23 mouse cellular contexts compared by ENCODE assay signal in the genomic region with DNA sequence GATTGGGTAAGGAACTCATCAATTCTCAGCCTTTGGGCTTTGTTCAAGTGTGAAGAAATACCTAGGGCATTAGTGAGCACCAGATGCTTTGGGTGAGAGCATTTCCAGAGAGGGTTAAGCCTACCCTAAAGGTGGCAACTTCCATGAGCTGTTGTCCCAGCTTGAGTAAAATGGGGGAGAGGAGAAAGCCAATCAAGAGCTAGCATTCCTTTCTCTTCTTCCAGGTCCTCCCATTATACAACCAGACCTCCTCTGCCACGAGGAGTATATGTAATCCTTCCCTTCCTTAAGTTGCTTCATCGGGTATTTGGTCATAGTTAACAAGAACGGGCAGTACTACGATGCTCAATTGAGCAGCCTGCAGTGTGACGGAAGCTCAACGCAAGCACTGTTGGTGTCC. TPM values are rescaled to one million over a fixed set of nuclear protein-coding genes. Genes with fewer than 3 reads are reported as not detected.
DNase-seq lines count a peak whose midpoint lies in the region; ATAC-seq and TF ChIP-seq lines count a peak whose summit lies in the region.
"Had no signal": no experiment of that assay in that cellular context is flagged by ENCODE, and none has a peak within 500 bp of the region (broad histone marks: within the 10 kb centered on the region; RNA-seq: fewer than 3 reads in every experiment).

No protein-coding gene starts in this region.

- H3K4me3 ChIP-seq in limb, embryonic 10.5 days: no peak overlapping the region
- H3K4me3 ChIP-seq in stomach, postnatal 0 days (ENCODE audit: low read depth, low read length): no peak overlapping the region
- H3K4me3 ChIP-seq in midbrain, embryonic 16.5 days (ENCODE audit: low read depth, low read length): no peak overlapping the region

- no peak for ATAC-seq in cerebellum, adult (ENCODE audit: insufficient number of reproducible peaks, low FRiP score, low TSS enrichment)
- ATAC-seq in stomach, postnatal 0 days (ENCODE audit: low FRiP score, low TSS enrichment): no peak
- no peak for ATAC-seq in midbrain, embryonic 16.5 days
- ATAC-seq: activated CD4-positive, CD25-positive, alpha-beta regulatory T cell, adult 4 months; Patski had no signal

- H3K36me3 ChIP-seq in limb, embryonic 10.5 days: 0 out of 2 replicates have a peak, but pooled peaks cover 5% of the 10 kb centered on the region
- H3K36me3 ChIP-seq in stomach, postnatal 0 days (ENCODE audit: control insufficient read depth, insufficient read depth, low read length): no peaks in the 10 kb centered on the region
- H3K36me3 ChIP-seq in midbrain, embryonic 16.5 days (ENCODE audit: control insufficient read depth, insufficient read depth, low read length): no peaks in the 10 kb centered on the region
- H3K36me3 ChIP-seq: G1E had no signal

- peaks cover 6% of the 10 kb centered on the region; the same call in 1 of the 2 replicates for H3K4me1 ChIP-seq in limb, embryonic 10.5 days
- H3K4me1 ChIP-seq in stomach, postnatal 0 days (replicated peaks; ENCODE audit: control insufficient read depth, insufficient read depth): no peaks in the 10 kb centered on the region; the same call in 1 of the 2 replicates
- no peaks in the 10 kb centered on the region; the same call in 1 of the 2 replicates for H3K4me1 ChIP-seq in midbrain, embryonic 16.5 days (ENCODE audit: control insufficient read depth, insufficient read depth, low read length)

- TF ChIP-seq EP300 in stomach, postnatal 0 days (optimal IDR thresholded peaks at IDR 0.05): no peak

- peaks cover 11% of the 10 kb centered on the region; the same call in 1 of the 2 replicates for H3K27me3 ChIP-seq in limb, embryonic 10.5 days (ENCODE audit: low read depth, poor library complexity, severe bottlenecking)
- H3K27me3 ChIP-seq in stomach, postnatal 0 days (ENCODE audit: control insufficient read depth, insufficient read depth, low read length): no peaks in the 10 kb centered on the region
- no peaks in the 10 kb centered on the region; the same call in 1 of the 2 replicates for H3K27me3 ChIP-seq in midbrain, embryonic 16.5 days (ENCODE audit: control insufficient read depth, insufficient read depth, low read depth, low read length)
- H3K27me3 ChIP-seq: CH12.LX had no signal

- H3K9me3 ChIP-seq in limb, embryonic 10.5 days (replicated peaks): no peaks in the 10 kb centered on the region
- no peaks in the 10 kb centered on the region for H3K9me3 ChIP-seq in stomach, postnatal 0 days (ENCODE audit: control insufficient read depth, low read length)
- no peaks in the 10 kb centered on the region for H3K9me3 ChIP-seq in midbrain, embryonic 16.5 days (replicated peaks; ENCODE audit: control insufficient read depth, low read length, poor library complexity, severe bottlenecking)

- H3K4me2 ChIP-seq in stomach, postnatal 0 days (replicated peaks; ENCODE audit: low read depth): no peak overlapping the region
- no peak overlapping the region for H3K4me2 ChIP-seq in midbrain, embryonic 16.5 days (ENCODE audit: low read length)

- WGBS in limb, embryonic 10.5 days: 96% methylated on average over 6 of the region's 6 CpGs
- 91% methylated on average over 6 of the region's 6 CpGs for whole genome bisulfite sequencing in stomach, postnatal 0 days
- WGBS in midbrain, embryonic 16.5 days: 87% methylated on average over 6 of the region's 6 CpGs

- DNase-seq in adipocyte (ENCODE audit: low spot score): peak; percentile 36
- peak; percentile 57 for DNase-seq in fat pad, adult 2 months (ENCODE audit: extremely low read depth, low read depth, low spot score)
- DNase-seq in gonadal fat pad, adult 2 months (ENCODE audit: low read depth): peak; percentile 61
- no peak for DNase-seq in limb, embryonic 10.5 days (ENCODE audit: low spot score)
- no peak for DNase-seq in retina, embryonic 14.5 days (ENCODE audit: low spot score)
- no peak for DNase-seq in stomach, postnatal 0 days (ENCODE audit: low spot score)
- DNase-seq: adrenal gland, adult 2 months; adrenal gland, adult 8-10 months; adrenal gland, postnatal 10 days; adrenal gland, postnatal 14 days; adrenal gland, postnatal 25 days; adrenal gland, postnatal 36 days; B cell, adult 2 months; cerebellum, adult 11 months; cerebellum, adult 11-12 months; cerebellum, adult 18-20 months; cerebellum, adult 2 months had no signal

- 0 out of 2 replicates have a peak overlapping the region, but pooled peaks have one; percentile 19 for H3K27ac ChIP-seq in limb, embryonic 10.5 days
- no peak overlapping the region for H3K27ac ChIP-seq in stomach, postnatal 0 days (replicated peaks)
- H3K27ac ChIP-seq in midbrain, embryonic 16.5 days (ENCODE audit: low read length): no peak overlapping the region

- no peak for TF ChIP-seq CTCF in stomach, postnatal 0 days (IDR thresholded peaks at IDR 0.05; ENCODE audit: low read depth)

- no peak overlapping the region for H3K9ac ChIP-seq in stomach, postnatal 0 days (ENCODE audit: low read length)
- no peak overlapping the region for H3K9ac ChIP-seq in midbrain, embryonic 16.5 days (ENCODE audit: low read depth, low read length)

RNA-seq across cellular contexts. Expression of a gene that starts 9.7 kb away (rescaled TPM):
- 27.2 and 30.5 TPM in 2 replicates for polyA plus RNA-seq in gonadal fat pad, adult 2 months (2012; rRNA removed)
- 57.6 and 68.8 TPM in 2 replicates for polyA plus RNA-seq in limb, embryonic 10.5 days (2016; fragmentation: Nextera tagmentation; extraction: Ambion mirVana)
- 40.1 and 44.1 TPM in 2 replicates for polyA plus RNA-seq in stomach, postnatal 0 days (2015; fragmentation: Nextera tagmentation; extraction: Ambion mirVana)
- 66.4 and 69.0 TPM in 2 replicates for polyA plus RNA-seq in midbrain, embryonic 16.5 days (2015; fragmentation: Nextera tagmentation; extraction: Ambion mirVana)

Comparison
In these comparisons a context has a peak if more than half of its experiments do, and no peak if none do; other contexts are left out.
1. DNase-seq: peak in adipocyte (single experiment), fat pad, adult 2 months (single experiment) and gonadal fat pad, adult 2 months (single experiment); none in limb, embryonic 10.5 days (single experiment), retina, embryonic 14.5 days (single experiment) and stomach, postnatal 0 days (single experiment).